Mouse (Mus musculus): ENCODE data around the gene Nol11. TPM values are rescaled to one million over a fixed set of nuclear protein-coding genes. Genes with fewer than 3 reads are reported as not detected.

The Nol11 gene
- polyA plus RNA-seq (2014; fragmentation: Illumina TruSeq; extraction: RNeasy Lipid Tissue Mini Kit (QIAGEN cat#74804); ENCODE audit: insufficient read depth, low read depth, low replicate concordance), result 7.6 TPM

DNA sequence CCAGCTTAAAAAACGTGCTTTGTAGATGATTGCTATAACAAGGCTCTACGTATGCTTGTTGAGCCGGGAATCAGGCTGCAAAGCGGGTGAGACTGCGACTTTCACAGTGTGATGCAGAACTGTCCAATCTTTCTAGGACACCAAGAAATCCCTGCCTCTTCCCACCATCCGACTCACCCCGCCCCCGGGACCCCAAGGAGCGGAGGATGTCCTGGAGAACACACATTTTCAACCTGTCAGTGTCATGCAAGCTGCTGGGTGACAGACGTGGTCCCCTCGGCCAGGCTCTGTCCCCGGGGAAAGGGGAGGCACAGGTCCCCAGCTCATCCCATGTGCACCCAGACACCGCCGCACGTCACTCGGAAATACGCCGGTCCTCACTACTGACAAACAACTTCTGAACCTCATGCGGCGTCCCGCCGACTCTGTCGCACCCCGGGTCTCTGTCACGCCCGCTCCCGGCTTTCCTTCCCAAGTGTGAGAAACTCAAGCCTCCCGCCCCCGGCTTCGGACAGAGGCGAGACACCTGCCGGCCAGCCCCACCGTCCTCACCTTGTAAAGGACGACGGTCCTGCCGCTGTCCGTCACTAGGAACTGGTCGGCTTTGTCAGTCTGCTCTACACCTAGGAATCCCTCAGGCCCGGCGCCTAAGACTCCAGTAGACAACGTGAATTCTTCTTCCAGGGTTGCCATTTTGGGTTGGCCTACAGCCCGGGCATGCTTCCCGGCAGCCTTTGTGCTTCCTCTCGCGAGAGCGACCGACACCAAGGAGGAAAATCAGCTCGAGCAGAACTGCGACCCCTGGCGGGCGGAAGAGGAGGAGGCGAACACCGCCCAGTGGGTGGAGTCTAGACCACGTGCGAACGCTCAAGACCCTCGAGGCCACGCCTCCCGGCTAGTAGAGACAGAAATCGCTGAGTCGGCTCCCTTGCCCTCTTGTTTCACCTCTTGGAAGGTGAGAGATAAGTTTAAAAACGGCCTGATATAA is at the start of gene Nol11:
Gene Nol11, minus strand, starts transcription at position 817 of the 988 bp plus-strand sequence.

DNA sequence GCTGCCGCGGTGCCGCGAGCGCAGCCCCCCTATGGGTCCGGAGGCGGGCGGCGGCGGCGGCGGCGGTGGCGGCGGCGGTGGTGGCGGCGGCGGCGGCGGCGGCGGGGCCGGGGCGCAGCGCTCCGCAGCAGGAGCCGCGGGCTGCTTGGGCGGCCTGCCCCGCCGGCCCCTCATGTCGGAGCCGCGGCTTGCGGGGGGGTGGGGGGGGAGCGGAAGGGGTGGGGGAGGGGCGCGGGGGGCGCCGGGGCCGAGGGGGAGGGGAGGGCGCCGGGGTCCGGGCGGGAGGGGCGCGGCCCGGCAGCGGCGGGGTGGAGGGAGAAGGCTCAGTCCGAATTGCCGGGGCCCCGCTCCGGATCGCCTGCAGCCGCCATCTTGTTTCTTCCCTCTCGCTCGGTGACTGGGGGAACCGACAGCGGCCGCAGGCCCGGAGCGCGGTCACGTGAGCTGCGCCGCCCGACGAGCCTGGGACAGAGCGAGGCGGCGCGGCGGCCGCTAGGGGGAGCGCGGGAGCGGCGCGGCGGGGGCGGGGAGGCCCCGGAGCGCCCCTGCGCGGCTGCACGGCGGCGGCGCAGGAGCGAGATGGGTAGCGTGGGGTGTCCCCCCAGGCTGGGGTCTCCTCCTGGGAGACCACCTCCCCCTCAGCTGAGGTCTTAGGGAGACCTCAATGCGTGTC is 57.3 kb downstream of the Nol11 start, which contains the start of gene Bptf:
Gene Bptf, minus strand, starts transcription at position 379 of the 673 bp plus-strand sequence.

Other genes with a start within 250 kb of the Nol11 start
- 32.5 TPM for gene Kpna2, start 189.8 kb downstream of the Nol11 start, polyA plus RNA-seq (2014; fragmentation: Illumina TruSeq; extraction: RNeasy Lipid Tissue Mini Kit (QIAGEN cat#74804); ENCODE audit: insufficient read depth, low read depth, low replicate concordance)
- gene 1810010H24Rik, start 163.7 kb downstream of the Nol11 start, polyA plus RNA-seq (2014; fragmentation: Illumina TruSeq; extraction: RNeasy Lipid Tissue Mini Kit (QIAGEN cat#74804); ENCODE audit: insufficient read depth, low read depth, low replicate concordance), result 52.5 TPM
- gene Bptf, start 57.3 kb downstream of the Nol11 start, polyA plus RNA-seq (2014; fragmentation: Illumina TruSeq; extraction: RNeasy Lipid Tissue Mini Kit (QIAGEN cat#74804); ENCODE audit: insufficient read depth, low read depth, low replicate concordance), result 13.3 TPM

All from lung, adult 10 weeks (tissue).